Mouse (Mus musculus) neural tube, embryonic 12.5 days (tissue): ENCODE data around the gene Gm6096. TPM values are rescaled to one million over a fixed set of nuclear protein-coding genes. Genes with fewer than 3 reads are reported as not detected.

Source experiments
- ATAC-seq: fragments of 200-750 bp; cut with Nextera tagmentation; 2 replicates; pipeline ENCODE4 v1.8.0; 2017; ENCODE audit warnings: low read depth, mild to moderate bottlenecking, moderate TSS enrichment, moderate library complexity; ENCODE audit not compliant: low FRiP score
- H3K27ac ChIP-seq: fragments of 300-500 bp; sonication (generic); 2 replicates; pipeline ENCODE4 v1.5.1; 2016
- H3K27me3 ChIP-seq: fragments of 300-500 bp; sonication (generic); replicated peaks from 2 replicates; pipeline ENCODE4 v1.6.1; 2016; ENCODE audit warnings: mild to moderate bottlenecking
- H3K36me3 ChIP-seq: fragments of 300-500 bp; sonication (generic); 2 replicates; pipeline ENCODE4 v1.6.1; 2016; ENCODE audit warnings: mild to moderate bottlenecking
- H3K4me1 ChIP-seq: fragments of 300-500 bp; sonication (generic); 2 replicates; pipeline ENCODE4 v1.6.1; 2016
- H3K4me2 ChIP-seq: fragments of 300-500 bp; sonication (generic); replicated peaks from 2 replicates; pipeline ENCODE4 v1.6.1; 2016; ENCODE audit warnings: mild to moderate bottlenecking
- H3K4me3 ChIP-seq: fragments of 300-500 bp; sonication (generic); 2 replicates; pipeline ENCODE4 v1.5.1; 2016
- H3K9ac ChIP-seq: fragments of 300-500 bp; sonication (generic); 2 replicates; pipeline ENCODE4 v1.6.1; 2016; ENCODE audit warnings: mild to moderate bottlenecking
- H3K9me3 ChIP-seq: fragments of 300-500 bp; sonication (generic); 2 replicates; pipeline ENCODE4 v1.6.1; 2016; ENCODE audit warnings: mild to moderate bottlenecking
- WGBS: fragments of 180-500 bp; shearing (Covaris S2); methylation state at CpG from one replicate; pipeline ENCODE4 v1.1.7; 2016; 5-methylcytosine and 5-hydroxymethylcytosine counted together
- polyA plus RNA-seq: library from polyadenylated mRNA; unstranded; fragments of >200 nt; fragmentation: Nextera tagmentation; extraction: Ambion mirVana; gene quantifications from 2 replicates; pipeline ENCODE4 v1.2.1, GENCODE M21; 2016

Gm6096 gene
- polyA plus RNA-seq, 1 experiment from 2014 or later, result not detected

DNA sequence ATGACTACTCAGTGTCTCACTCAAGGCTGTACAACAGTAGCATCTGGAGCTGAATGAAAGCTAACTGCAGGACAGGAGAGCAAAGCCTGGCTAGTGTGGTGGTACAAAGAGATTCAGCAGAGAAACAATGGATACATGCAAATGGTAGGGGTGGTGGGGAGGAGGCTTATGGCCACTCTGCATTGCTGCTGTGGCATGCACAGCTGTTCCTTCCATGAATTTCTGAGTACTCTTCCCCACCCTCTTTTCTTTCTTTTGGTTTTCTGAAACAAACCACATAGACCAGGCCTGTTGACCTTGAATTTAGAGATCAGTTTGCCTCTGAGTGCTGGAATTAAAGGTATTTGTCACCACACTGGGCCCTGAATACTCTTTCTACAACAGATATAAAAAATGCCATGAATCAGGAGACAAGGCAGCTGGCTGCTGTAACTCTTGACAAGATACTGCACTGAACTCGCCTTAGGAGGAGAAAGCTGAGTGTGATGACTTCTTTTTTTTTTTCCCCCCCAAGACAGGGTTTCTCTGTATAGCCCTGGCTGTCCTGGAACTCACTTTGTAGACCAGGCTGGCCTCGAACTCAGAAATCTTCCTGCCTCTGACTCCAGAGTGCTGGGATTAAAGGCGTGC, 3.9 kb upstream of the Gm6096 start:
- Histone ChIP-seq H3K9ac (no peak overlapping the region), H3K4me3 (no peak overlapping the region), H3K27me3 (no peaks in the 10 kb centered on the region), H3K36me3 (peaks cover 51% of the 10 kb centered on the region), H3K9me3 (no peaks in the 10 kb centered on the region), H3K4me1 (no peaks in the 10 kb centered on the region), H3K27ac (no peak overlapping the region), H3K4me2 (no peak overlapping the region)
- ATAC-seq, result no peak
- 88% methylated on average over 3 of the region's 3 CpGs for WGBS

DNA sequence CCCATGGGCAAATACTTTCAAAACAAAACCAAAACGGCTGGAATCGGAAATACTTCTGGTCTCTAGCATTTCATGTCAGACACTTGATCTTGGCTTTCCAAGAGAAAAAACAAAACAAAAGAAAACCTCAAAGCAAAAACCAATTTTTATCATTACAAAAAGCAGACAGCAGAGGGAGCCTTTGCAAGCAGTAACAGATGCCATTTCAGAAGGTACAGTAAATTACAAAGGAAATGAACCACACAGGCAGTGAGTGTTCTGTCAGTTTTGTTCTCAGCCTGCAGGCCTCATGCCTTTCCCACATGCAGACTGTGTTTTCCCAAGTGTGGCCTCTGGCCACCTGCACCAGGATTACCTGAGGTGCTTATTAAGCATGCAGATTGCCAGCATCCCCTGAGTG, 1.2 kb downstream of the Gm6096 start:
- no peak overlapping the region for H3K27ac ChIP-seq
- ATAC-seq, result no peak
- peaks cover 44% of the 10 kb centered on the region for H3K36me3 ChIP-seq

DNA sequence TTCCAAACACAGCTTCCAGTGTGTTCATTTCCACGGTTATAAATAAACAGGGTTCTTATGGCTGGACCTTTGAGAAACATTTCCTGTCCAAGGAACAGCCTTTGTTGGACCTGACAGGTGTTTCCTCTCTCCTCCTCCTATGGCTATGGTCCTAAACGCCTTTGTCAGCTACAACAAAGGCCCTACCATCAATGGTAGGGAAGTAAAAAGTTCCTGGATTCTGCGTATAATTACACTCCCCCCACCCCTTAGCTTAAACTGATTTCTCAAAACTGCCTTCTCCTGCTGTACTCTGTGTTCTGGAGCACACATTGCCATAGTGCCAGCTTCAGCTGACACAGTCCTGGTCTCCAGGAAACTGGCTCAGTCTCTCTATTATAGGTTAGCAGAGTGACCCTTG, 4.3 kb downstream of the Gm6096 start:
- Histone ChIP-seq H3K4me2 (no peak overlapping the region), H3K36me3 (peaks cover 42% of the 10 kb centered on the region), H3K9ac (no peak overlapping the region), H3K27ac (no peak overlapping the region), H3K27me3 (no peaks in the 10 kb centered on the region), H3K4me3 (no peak overlapping the region), H3K4me1 (no peaks in the 10 kb centered on the region), H3K9me3 (no peaks in the 10 kb centered on the region)
- 68% methylated on average over 3 of the region's 3 CpGs for WGBS
- ATAC-seq, result no peak

More for the DNA sequence above, 1.2 kb downstream of the Gm6096 start:
- WGBS, result 95% methylated on average over 2 of the region's 2 CpGs
- Histone ChIP-seq H3K4me1 (no peaks in the 10 kb centered on the region), H3K9ac (no peak overlapping the region), H3K9me3 (no peaks in the 10 kb centered on the region), H3K4me2 (no peak overlapping the region), H3K27me3 (no peaks in the 10 kb centered on the region), H3K4me3 (no peak overlapping the region)

GRCm38 (mm10) chr7:34255916-34256315, 5.1 kb downstream of the Gm6096 start:
- H3K4me1 ChIP-seq, result no peaks in the 10 kb centered on the region
- no peak overlapping the region for H3K9ac ChIP-seq
- no peaks in the 10 kb centered on the region for H3K9me3 ChIP-seq
- ATAC-seq, result no peak
- H3K4me2 ChIP-seq, result no peak overlapping the region
- H3K36me3 ChIP-seq, result peaks cover 40% of the 10 kb centered on the region
- no peaks in the 10 kb centered on the region for H3K27me3 ChIP-seq
- no peak overlapping the region for H3K27ac ChIP-seq
- H3K4me3 ChIP-seq, result no peak overlapping the region
- WGBS, result 89% methylated on average over 1 of the region's 1 CpGs

DNA sequence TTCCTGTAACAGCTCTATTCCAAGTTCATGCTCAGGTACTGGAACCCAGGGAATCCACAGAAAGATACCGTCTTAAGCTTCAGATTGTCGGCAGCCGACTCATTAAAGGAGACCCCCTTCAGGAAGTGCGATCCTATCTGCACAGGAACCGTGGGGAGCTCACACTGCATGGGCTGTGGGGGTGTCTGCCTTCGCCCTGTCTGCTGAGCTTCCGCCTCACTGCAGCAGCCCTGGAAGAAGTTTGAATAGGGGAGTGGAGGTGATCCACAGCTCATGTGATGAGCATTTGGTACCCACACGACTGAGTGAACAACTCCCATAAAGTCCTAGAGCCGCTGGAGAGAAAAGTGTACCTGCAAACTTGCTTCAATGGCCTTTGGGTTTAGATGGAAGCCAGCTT, 6.4 kb downstream of the Gm6096 start:
- Histone ChIP-seq H3K36me3 (peaks cover 47% of the 10 kb centered on the region), H3K4me3 (no peak overlapping the region), H3K27ac (no peak overlapping the region), H3K9me3 (no peaks in the 10 kb centered on the region), H3K4me2 (no peak overlapping the region), H3K9ac (no peak overlapping the region), H3K27me3 (no peaks in the 10 kb centered on the region), H3K4me1 (no peaks in the 10 kb centered on the region)
- WGBS, result 87% methylated on average over 9 of the region's 9 CpGs
- ATAC-seq, result no peak

- H3K36me3 ChIP-seq, result peaks cover 53% of the 10 kb centered on the region
Measured at GRCm38 (mm10) chr7:34258407-34258806, 7.6 kb downstream of the Gm6096 start.

GRCm38 (mm10) chr7:34263437-34263836, 12.6 kb downstream of the Gm6096 start:
- 84% methylated on average over 5 of the region's 5 CpGs for WGBS
- no peak for ATAC-seq
- Histone ChIP-seq H3K4me3 (no peak overlapping the region), H3K27ac (no peak overlapping the region), H3K9me3 (no peaks in the 10 kb centered on the region), H3K27me3 (no peaks in the 10 kb centered on the region), H3K9ac (no peak overlapping the region), H3K4me1 (no peaks in the 10 kb centered on the region), H3K4me2 (no peak overlapping the region), H3K36me3 (peaks cover 21% of the 10 kb centered on the region)

More at GRCm38 (mm10) chr7:34258407-34258806, 7.6 kb downstream of the Gm6096 start:
- Histone ChIP-seq H3K4me1 (no peaks in the 10 kb centered on the region), H3K4me3 (no peak overlapping the region), H3K27ac (no peak overlapping the region), H3K27me3 (no peaks in the 10 kb centered on the region), H3K4me2 (no peak overlapping the region), H3K9ac (no peak overlapping the region), H3K9me3 (no peaks in the 10 kb centered on the region)
- ATAC-seq, result no peak
- WGBS, result 94% methylated on average over 1 of the region's 1 CpGs

- Histone ChIP-seq H3K4me1 (no peaks in the 10 kb centered on the region), H3K9me3 (no peaks in the 10 kb centered on the region), H3K27ac (no peak overlapping the region), H3K27me3 (no peaks in the 10 kb centered on the region), H3K36me3 (peaks cover 21% of the 10 kb centered on the region), H3K9ac (no peak overlapping the region), H3K4me3 (no peak overlapping the region), H3K4me2 (no peak overlapping the region)
- no peak for ATAC-seq
- 68% methylated on average over 5 of the region's 5 CpGs for WGBS
Measured at GRCm38 (mm10) chr7:34265876-34266346, 15.1 kb downstream of the Gm6096 start.

DNA sequence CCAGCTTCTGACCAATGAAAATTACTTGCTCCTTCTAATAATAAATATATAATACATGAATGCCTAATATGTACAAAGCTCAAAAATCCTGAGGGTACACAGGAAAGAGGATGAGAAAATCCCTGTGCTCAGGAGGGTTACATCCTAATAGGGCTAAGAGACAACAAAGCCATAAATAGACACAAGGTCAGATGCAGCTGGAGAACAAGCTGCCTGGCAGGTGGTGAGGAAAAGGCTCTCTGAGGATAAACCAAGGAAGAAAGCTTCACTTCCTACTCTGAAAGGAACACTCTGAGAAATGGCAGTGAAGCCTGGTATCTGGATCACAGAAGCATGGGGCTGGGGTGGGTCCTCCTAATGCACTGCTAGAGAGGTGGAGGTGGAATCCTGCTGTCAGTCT, 15.6 kb downstream of the Gm6096 start:
- ATAC-seq, result no peak
- Histone ChIP-seq H3K27ac (no peak overlapping the region), H3K4me2 (no peak overlapping the region), H3K9ac (no peak overlapping the region), H3K4me3 (no peak overlapping the region), H3K4me1 (no peaks in the 10 kb centered on the region), H3K27me3 (no peaks in the 10 kb centered on the region), H3K36me3 (peaks cover 18% of the 10 kb centered on the region), H3K9me3 (no peaks in the 10 kb centered on the region)

DNA sequence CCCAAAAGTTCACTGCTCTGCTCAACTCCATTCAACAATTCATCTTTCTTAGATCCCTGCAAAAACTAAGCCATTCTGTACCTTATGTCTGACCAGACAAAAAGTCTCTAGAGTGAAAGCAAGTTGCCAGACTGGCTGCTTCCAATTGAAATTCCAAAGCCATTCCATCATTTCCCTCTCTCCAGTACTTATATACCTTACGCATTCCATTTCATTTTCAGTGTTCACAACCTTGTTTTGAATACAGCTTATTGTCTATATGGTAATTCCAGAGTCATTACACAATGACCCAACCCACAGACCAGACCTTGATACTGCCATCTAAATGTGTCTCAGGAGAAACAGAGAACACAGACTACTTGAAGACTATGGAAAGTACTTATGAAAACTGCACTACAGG, 17.6 kb downstream of the Gm6096 start:
- Histone ChIP-seq H3K27me3 (no peaks in the 10 kb centered on the region), H3K9ac (no peak overlapping the region), H3K36me3 (peaks cover 3% of the 10 kb centered on the region; the same call in 1 of the 2 replicates), H3K4me1 (no peaks in the 10 kb centered on the region), H3K9me3 (no peaks in the 10 kb centered on the region), H3K4me3 (no peak overlapping the region), H3K27ac (no peak overlapping the region), H3K4me2 (no peak overlapping the region)
- ATAC-seq, result no peak
- 81% methylated on average over 1 of the region's 1 CpGs for WGBS

DNA sequence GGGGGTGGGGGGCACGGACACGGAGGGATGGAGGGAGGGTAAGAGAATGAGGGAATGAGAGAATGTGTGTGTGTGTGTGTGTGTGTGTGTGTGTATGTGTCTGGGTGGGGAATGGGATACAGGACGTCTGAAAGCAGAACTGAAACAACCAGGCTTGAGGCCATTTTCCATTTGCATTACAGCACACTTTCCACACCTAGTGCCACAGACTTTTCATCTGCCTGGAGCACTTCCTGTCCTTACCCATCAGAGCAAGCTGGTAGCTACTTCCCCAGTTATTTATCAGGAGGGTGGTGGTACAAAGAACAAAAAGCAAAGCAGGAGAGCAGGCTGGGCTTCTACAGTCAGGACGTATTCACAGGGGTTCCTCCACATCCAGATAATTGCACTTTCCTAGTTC, 21.6 kb downstream of the Gm6096 start:
- H3K9me3 ChIP-seq, result no peaks in the 10 kb centered on the region
- no peaks in the 10 kb centered on the region for H3K4me1 ChIP-seq
- no peaks in the 10 kb centered on the region for H3K27me3 ChIP-seq
- H3K36me3 ChIP-seq, result no peaks in the 10 kb centered on the region
- H3K9ac ChIP-seq, result no peak overlapping the region
- H3K4me3 ChIP-seq, result no peak overlapping the region
- WGBS, result 79% methylated on average over 4 of the region's 4 CpGs
- no peak for ATAC-seq
- H3K27ac ChIP-seq, result no peak overlapping the region
- H3K4me2 ChIP-seq, result no peak overlapping the region

DNA sequence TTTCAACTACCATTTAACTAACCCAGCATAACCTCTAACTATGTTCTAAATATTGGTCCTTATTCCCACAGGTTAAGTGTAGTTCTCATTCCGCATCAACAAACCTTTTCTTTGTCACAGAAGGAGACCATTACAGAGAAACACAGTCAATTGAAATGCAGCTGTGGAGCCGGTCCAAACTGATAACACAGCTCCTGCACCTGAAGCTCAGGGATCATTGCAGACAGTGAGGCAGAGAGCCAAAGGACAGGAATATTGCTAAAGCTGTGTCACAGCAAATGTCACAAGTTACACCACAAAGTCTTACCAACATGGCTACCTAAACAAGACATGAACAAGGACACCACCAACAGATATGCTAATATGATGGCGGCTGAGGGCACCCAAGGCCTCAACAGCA, 25.2 kb downstream of the Gm6096 start:
- Histone ChIP-seq H3K9me3 (no peaks in the 10 kb centered on the region), H3K27me3 (no peaks in the 10 kb centered on the region), H3K9ac (no peak overlapping the region), H3K36me3 (no peaks in the 10 kb centered on the region), H3K4me3 (no peak overlapping the region), H3K4me1 (no peaks in the 10 kb centered on the region), H3K27ac (no peak overlapping the region), H3K4me2 (no peak overlapping the region)
- ATAC-seq, result no peak
- 92% methylated on average over 3 of the region's 3 CpGs for WGBS

- H3K27me3 ChIP-seq, result no peaks in the 10 kb centered on the region
- H3K27ac ChIP-seq, result no peak overlapping the region
- H3K9me3 ChIP-seq, result no peaks in the 10 kb centered on the region
- H3K4me3 ChIP-seq, result no peak overlapping the region
- 94% methylated on average over 2 of the region's 2 CpGs for WGBS
- H3K9ac ChIP-seq, result no peak overlapping the region
- H3K4me2 ChIP-seq, result no peak overlapping the region
- no peak for ATAC-seq
- H3K36me3 ChIP-seq, result no peaks in the 10 kb centered on the region
- no peaks in the 10 kb centered on the region for H3K4me1 ChIP-seq
Measured at GRCm38 (mm10) chr7:34277656-34278055, 26.8 kb downstream of the Gm6096 start.
